Mouse (Mus musculus) kidney, adult 11 months (tissue): ENCODE data around the gene Sobp.

ENCODE experiments used
- DNase-seq: peaks from one replicate; pipeline ENCODE4 v3.0.0; 2022

Sobp gene

GRCm38 (mm10) chr10:43027006-43027405 lies 147.3 kb downstream of the Sobp start:
- no peak for DNase-seq

GRCm38 (mm10) chr10:43023454-43024194 lies 150.7 kb downstream of the Sobp start:
- no peak for DNase-seq

GRCm38 (mm10) chr10:43022190-43022761 lies 152.1 kb downstream of the Sobp start:
- DNase-seq = no peak

GRCm38 (mm10) chr10:43021512-43022116 lies 152.7 kb downstream of the Sobp start:
- no peak for DNase-seq

GRCm38 (mm10) chr10:43021017-43021416 lies 153.3 kb downstream of the Sobp start:
- DNase-seq = no peak

- DNase-seq = no peak
Observed at GRCm38 (mm10) chr10:43014782-43015181, 159.5 kb downstream of the Sobp start.

GRCm38 (mm10) chr10:43014358-43014757 lies 160.0 kb downstream of the Sobp start:
- DNase-seq = no peak

- DNase-seq = no peak
Observed at GRCm38 (mm10) chr10:43008116-43008515, 166.2 kb downstream of the Sobp start.

GRCm38 (mm10) chr10:43006534-43006933 lies 167.8 kb downstream of the Sobp start:
- DNase-seq = no peak

- no peak for DNase-seq
Observed at GRCm38 (mm10) chr10:43005677-43006076, 168.7 kb downstream of the Sobp start.

- DNase-seq = no peak
Observed at GRCm38 (mm10) chr10:43005031-43005430, 169.3 kb downstream of the Sobp start.

- DNase-seq = no peak
Observed at GRCm38 (mm10) chr10:43004174-43004734, 170.1 kb downstream of the Sobp start.

GRCm38 (mm10) chr10:43003466-43003757 lies 170.9 kb downstream of the Sobp start:
- DNase-seq = no peak

GRCm38 (mm10) chr10:43002721-43003465 lies 171.4 kb downstream of the Sobp start:
- DNase-seq = no peak

- DNase-seq = peak; percentile 17
Observed at GRCm38 (mm10) chr10:43002066-43002678, 172.2 kb downstream of the Sobp start.

GRCm38 (mm10) chr10:43001433-43001832 lies 172.9 kb downstream of the Sobp start:
- no peak for DNase-seq

GRCm38 (mm10) chr10:42999324-42999723 lies 175.0 kb downstream of the Sobp start:
- DNase-seq = no peak

GRCm38 (mm10) chr10:42997278-42997677 lies 177.1 kb downstream of the Sobp start:
- no peak for DNase-seq

- DNase-seq = no peak
Observed at GRCm38 (mm10) chr10:42995484-42995895, 178.8 kb downstream of the Sobp start.

- peak; percentile 48 for DNase-seq
Observed at GRCm38 (mm10) chr10:42994331-42994782, 180.0 kb downstream of the Sobp start.

GRCm38 (mm10) chr10:42991018-42991417 lies 183.3 kb downstream of the Sobp start:
- no peak for DNase-seq

GRCm38 (mm10) chr10:42989910-42990309 lies 184.4 kb downstream of the Sobp start:
- DNase-seq = no peak

GRCm38 (mm10) chr10:42988627-42989026 lies 185.7 kb downstream of the Sobp start:
- no peak for DNase-seq
